Mouse (Mus musculus) forebrain, embryonic 13.5 days (tissue): Measurements from ENCODE around the gene Olfr299. TPM values are rescaled to one million over a fixed set of nuclear protein-coding genes. Genes with fewer than 3 reads are reported as not detected.

ENCODE experiments used
- ATAC-seq: fragments of 200-750 bp; cut with Nextera tagmentation; 2 replicates; pipeline ENCODE4 v1.8.0; 2017
- H3K27ac ChIP-seq: fragments of 300-500 bp; sonication (generic); 2 replicates; pipeline ENCODE4 v1.5.1; 2015; ENCODE audit warnings: inconsistent platforms, mild to moderate bottlenecking, moderate library complexity
- H3K27me3 ChIP-seq: fragments of 300-500 bp; sonication (generic); 2 replicates; pipeline ENCODE4 v1.6.1; 2015; ENCODE audit warnings: mild to moderate bottlenecking, inconsistent platforms
- H3K36me3 ChIP-seq: fragments of 300-500 bp; sonication (generic); 2 replicates; pipeline ENCODE4 v1.6.1; 2015; ENCODE audit warnings: mild to moderate bottlenecking, inconsistent platforms; ENCODE audit not compliant: poor library complexity, severe bottlenecking
- H3K4me1 ChIP-seq: fragments of 300-500 bp; sonication (generic); 2 replicates; pipeline ENCODE4 v1.6.1; 2015; ENCODE audit warnings: inconsistent platforms
- H3K4me2 ChIP-seq: fragments of 300-500 bp; sonication (generic); 2 replicates; pipeline ENCODE4 v1.6.1; 2015; ENCODE audit warnings: inconsistent platforms, mild to moderate bottlenecking, moderate library complexity
- H3K4me3 ChIP-seq: fragments of 300-500 bp; sonication (generic); 2 replicates; pipeline ENCODE4 v1.5.1; 2015; ENCODE audit warnings: mild to moderate bottlenecking, inconsistent platforms
- H3K9ac ChIP-seq: fragments of 300-500 bp; sonication (generic); 2 replicates; pipeline ENCODE4 v1.6.1; 2015; ENCODE audit warnings: mild to moderate bottlenecking, inconsistent platforms
- H3K9me3 ChIP-seq: fragments of 300-500 bp; sonication (generic); replicated peaks from 2 replicates; pipeline ENCODE4 v1.6.1; 2016; ENCODE audit warnings: inconsistent platforms
- WGBS: fragments of 180-500 bp; shearing (Covaris S2); methylation state at CpG from one replicate; pipeline ENCODE4 v1.1.7; 2015; 5-methylcytosine and 5-hydroxymethylcytosine counted together
- polyA plus RNA-seq: library from polyadenylated mRNA; unstranded; fragments of >200 nt; fragmentation: Nextera tagmentation; extraction: Ambion mirVana; gene quantifications from 2 replicates; pipeline ENCODE4 v1.2.1, GENCODE M21; 2015

Olfr299 gene
- not detected in 2 replicates for polyA plus RNA-seq

GRCm38 (mm10) chr7:86459621-86460020 is at the start of gene Olfr299:
Gene Olfr299 (plus strand): TSS chr7:86459921.
- no peaks in the 10 kb centered on the region for H3K36me3 ChIP-seq
- H3K9me3 ChIP-seq = no peaks in the 10 kb centered on the region
- H3K4me2 ChIP-seq = no peak within 1 kb of the TSS
- H3K27ac ChIP-seq = no peak within 1 kb of the TSS
- no peak for ATAC-seq
- H3K9ac ChIP-seq = no peak within 1 kb of the TSS
- no peaks in the 10 kb centered on the region for H3K27me3 ChIP-seq
- WGBS = 79% methylated on average over 1 of the region's 1 CpGs
- H3K4me3 ChIP-seq = no peak within 1 kb of the TSS
- H3K4me1 ChIP-seq = no peaks in the 10 kb centered on the region

- Histone ChIP-seq H3K27me3 (no peaks in the 10 kb centered on the region), H3K36me3 (no peaks in the 10 kb centered on the region), H3K27ac (no peak within 1 kb of the TSS), H3K4me1 (no peaks in the 10 kb centered on the region), H3K9me3 (no peaks in the 10 kb centered on the region), H3K4me3 (no peak within 1 kb of the TSS), H3K4me2 (no peak within 1 kb of the TSS), H3K9ac (no peak within 1 kb of the TSS)
- 79% methylated on average over 1 of the region's 1 CpGs for WGBS
- no peak for ATAC-seq
Observed at GRCm38 (mm10) chr7:86492384-86492783, 32.7 kb downstream of the Olfr299 start, which contains the start of gene Olfr298. Gene Olfr298 (minus strand): TSS chr7:86492484.

Other genes starting within 250 kb of the Olfr299 start
- gene Vmn2r76, start 213.6 kb upstream of the Olfr299 start, polyA plus RNA-seq = not detected in 2 replicates
- not detected in 2 replicates for gene Olfr310, start 182.7 kb upstream of the Olfr299 start, polyA plus RNA-seq
- gene Olfr309, start 146.2 kb upstream of the Olfr299 start, polyA plus RNA-seq = not detected in 2 replicates
- not detected in 2 replicates for gene Olfr308, start 134.3 kb upstream of the Olfr299 start, polyA plus RNA-seq
- not detected in 2 replicates for gene Olfr307, start 122.3 kb upstream of the Olfr299 start, polyA plus RNA-seq
- gene Olfr305, start 93.0 kb upstream of the Olfr299 start, polyA plus RNA-seq = not detected in 2 replicates
- gene Olfr304, start 73.3 kb upstream of the Olfr299 start, polyA plus RNA-seq = not detected in 2 replicates
- not detected in 2 replicates for gene Olfr303, start 62.1 kb upstream of the Olfr299 start, polyA plus RNA-seq
- gene Olfr301, start 56.1 kb upstream of the Olfr299 start, polyA plus RNA-seq = not detected in 2 replicates
- not detected in 2 replicates for gene Olfr298, start 32.6 kb downstream of the Olfr299 start, polyA plus RNA-seq
- gene Olfr297, start 60.0 kb downstream of the Olfr299 start, polyA plus RNA-seq = not detected in 2 replicates
- gene Olfr295, start 123.9 kb downstream of the Olfr299 start, polyA plus RNA-seq = not detected in 2 replicates
- gene Olfr294, start 156.7 kb downstream of the Olfr299 start, polyA plus RNA-seq = not detected in 2 replicates
- gene Olfr293, start 189.1 kb downstream of the Olfr299 start, polyA plus RNA-seq = not detected in 2 replicates
- gene Olfr292, start 228.4 kb downstream of the Olfr299 start, polyA plus RNA-seq = not detected in 2 replicates